Mouse (Mus musculus) CH12.LX (cell line): ENCODE measurements around the gene Palm2. TPM values are rescaled to one million over a fixed set of nuclear protein-coding genes. Genes with fewer than 3 reads are reported as not detected.
"Not testable (repeated sequence)": the region's sequence is repeated elsewhere in the genome, so short reads cannot be mapped to it uniquely, and the experiment has no call there.

Experiments used
- DNase-seq: peaks from one replicate; pipeline ENCODE4 v3.0.0-alpha.2; 2013; ENCODE audit errors: extremely low read depth
- H3K27ac ChIP-seq: 2 replicates; pipeline ENCODE4 v1.5.1; 2012; ENCODE audit warnings: low read depth, mild to moderate bottlenecking, control low read depth, moderate library complexity; ENCODE audit not compliant: insufficient read depth
- H3K27me3 ChIP-seq: replicated peaks from 2 replicates; pipeline ENCODE3; 2012; ENCODE audit warnings: inconsistent platforms
- H3K36me3 ChIP-seq, 2 experiments: replicated peaks in 1 of 2; 2 replicates each; pipeline versions ENCODE3 to v1.6.1; 2012; ENCODE audit warnings: inconsistent platforms in 1 of 2, low read length in 1 of 2, mild to moderate bottlenecking in 1 of 2, mixed read lengths in 1 of 2, moderate library complexity in 1 of 2; ENCODE audit not compliant: control insufficient read depth in 1 of 2, insufficient read depth in 1 of 2
- H3K4me1 ChIP-seq, 2 experiments: 2 replicates each; pipeline ENCODE4 v1.6.1; 2012; ENCODE audit warnings: inconsistent platforms in 1 of 2, moderate library complexity in 1 of 2; ENCODE audit not compliant: insufficient read depth in 2 of 2, control insufficient read depth in 1 of 2
- H3K4me2 ChIP-seq: 2 replicates; pipeline ENCODE4 v1.6.1; 2012; ENCODE audit warnings: low read depth, mild to moderate bottlenecking, control low read depth; ENCODE audit not compliant: poor library complexity, insufficient read depth, severe bottlenecking
- H3K4me3 ChIP-seq, 3 experiments: fragments of 150-350 bp in 1 of 3; sonication (generic) in 1 of 3; replicated peaks in 1 of 3; 2 replicates each; pipeline versions ENCODE3 to v1.5.1; 2011 to 2012; ENCODE audit warnings: low read depth in 2 of 3, low read length in 2 of 3, mild to moderate bottlenecking in 2 of 3, moderate library complexity in 2 of 3, control low read depth in 1 of 3, improper control_type of control experiment in 1 of 3, inconsistent platforms in 1 of 3, mixed read lengths in 1 of 3; ENCODE audit not compliant: poor library complexity in 1 of 3
- H3K79me2 ChIP-seq: replicated peaks from 2 replicates; pipeline ENCODE4 v1.6.1; 2012; ENCODE audit warnings: mild to moderate bottlenecking, moderate library complexity; ENCODE audit not compliant: control insufficient read depth, poor library complexity, insufficient read depth, severe bottlenecking; ENCODE audit errors: extremely low read depth
- H3K9ac ChIP-seq: 2 replicates; pipeline ENCODE4 v1.6.1; 2012; ENCODE audit warnings: low read depth, mild to moderate bottlenecking, control low read depth, moderate library complexity; ENCODE audit not compliant: insufficient read depth
- H3K9me3 ChIP-seq: replicated peaks from 2 replicates; pipeline ENCODE3; 2012; ENCODE audit warnings: low read length, inconsistent platforms, mixed read lengths
- CTCF ChIP-seq, 2 experiments: IDR thresholded peaks in 1 of 2; conservative IDR thresholded peaks in 1 of 2; 2 replicates each; pipeline ENCODE4 v1.5.1; 2011 to 2012; ENCODE audit warnings: low read depth in 2 of 2, low read length in 2 of 2, improper control_type of control experiment in 1 of 2, inconsistent platforms in 1 of 2, mild to moderate bottlenecking in 1 of 2, moderate library complexity in 1 of 2
- SIN3A ChIP-seq: IDR thresholded peaks from 2 replicates; pipeline ENCODE4 v1.6.1; 2012; ENCODE audit warnings: low read length, improper control_type of control experiment, inconsistent platforms
- USF2 ChIP-seq: conservative IDR thresholded peaks from 2 replicates; pipeline ENCODE4 v1.6.1; 2011; ENCODE audit warnings: low read depth, low read length, improper control_type of control experiment
- dilution Hi-C: fragments of 300-500 bp; cut with MboI; formaldehyde crosslinking; loops from 2 replicates; pipeline ENCODE4 v1.14.3; 2020; ENCODE audit warnings: low sequenced_read_pairs; ENCODE audit not compliant: extremely low pct_unique_long_range_greater_than_20kb, extremely low pct_ligation_motif_present
- in situ Hi-C: fragments of 300-500 bp; cut with MboI; formaldehyde crosslinking; loops from 3 replicates; pipeline ENCODE4 v1.14.3; 2019; ENCODE audit warnings: low sequenced_read_pairs, low pct_ligation_motif_present, low pct_unique_long_range_greater_than_20kb, mixed read lengths
- polyA plus RNA-seq: library from polyadenylated mRNA; unstranded; fragments of >175 nt; gene quantifications from 2 replicates; pipeline ENCODE4 v1.2.1, GENCODE M21; 2012; ENCODE audit warnings: low read depth; ENCODE audit not compliant: insufficient read length
- total RNA-seq, 2 experiments: library from RNA; depleted of rRNA; stranded (reverse); fragments of 300-350 nt in 1 of 2; fragments of >200 nt in 1 of 2; gene quantifications; 2 replicates each; pipeline ENCODE4 v1.2.3; 2012 to 2014

The Palm2 gene
- total and polyA plus RNA-seq, 3 experiments = not detected

GRCm38 (mm10) chr4:57396414-57396813 is 37.6 kb upstream of the Palm2 start:
- Histone ChIP-seq H3K4me2 (no peak overlapping the region), H3K36me3 (no peaks in the 10 kb centered on the region), H3K9me3 (no peaks in the 10 kb centered on the region), H3K79me2 (no peaks in the 10 kb centered on the region), H3K4me1 (peaks cover 0 to 4% of the 10 kb centered on the region in 2 experiments; a peak in 1 of 4 replicates), H3K27me3 (no peaks in the 10 kb centered on the region), H3K27ac (no peak overlapping the region), H3K4me3 (no peak overlapping the region), H3K9ac (no peak overlapping the region)
- dilution Hi-C loops = no loop called here
- TF ChIP-seq USF2 = no peak
- no peak for DNase-seq
- in situ Hi-C loops = no loop called here

- dilution Hi-C loops, in situ Hi-C loops, H3K9ac ChIP-seq, H3K4me2 ChIP-seq, H3K27me3 ChIP-seq, H3K4me1 ChIP-seq, H3K9me3 ChIP-seq, H3K27ac ChIP-seq, DNase-seq, H3K79me2 ChIP-seq, H3K36me3 ChIP-seq, H3K4me3 ChIP-seq: not testable (repeated sequence)
These were observed 21.7 kb upstream of the Palm2 start for GRCm38 (mm10) chr4:57412385-57412784.

GRCm38 (mm10) chr4:57413016-57413415 is 21.0 kb upstream of the Palm2 start:
- no peak overlapping the region for H3K4me3 ChIP-seq
- peaks cover 3% of the 10 kb centered on the region for H3K9me3 ChIP-seq
- no peaks in the 10 kb centered on the region for H3K4me1 ChIP-seq
- DNase-seq = no peak
- H3K27ac ChIP-seq = no peak overlapping the region
- H3K4me2 ChIP-seq = no peak overlapping the region
- TF ChIP-seq CTCF (conservative IDR thresholded peaks at IDR 0.05 in 1 of 2, IDR thresholded peaks at IDR 0.05 in 1 of 2; ENCODE audit: low read depth in 2 of 2, low read length in 2 of 2) = peak in 1 of 2 experiments; percentile 14; a peak in 1 of 4 replicates
- no peak for TF ChIP-seq SIN3A
- dilution Hi-C loops (no loop called here), in situ Hi-C loops (no loop called here)
- no peaks in the 10 kb centered on the region for H3K36me3 ChIP-seq
- H3K79me2 ChIP-seq = no peaks in the 10 kb centered on the region
- H3K27me3 ChIP-seq = peaks cover 2% of the 10 kb centered on the region
- no peak overlapping the region for H3K9ac ChIP-seq

- H3K4me1 ChIP-seq, H3K4me3 ChIP-seq, H3K27me3 ChIP-seq, H3K9me3 ChIP-seq, H3K36me3 ChIP-seq, dilution Hi-C loops, DNase-seq, H3K79me2 ChIP-seq, in situ Hi-C loops, H3K4me2 ChIP-seq, H3K27ac ChIP-seq, H3K9ac ChIP-seq: not testable (repeated sequence)
These were observed 20.4 kb upstream of the Palm2 start for GRCm38 (mm10) chr4:57413670-57414069.
